In the genomic region with DNA sequence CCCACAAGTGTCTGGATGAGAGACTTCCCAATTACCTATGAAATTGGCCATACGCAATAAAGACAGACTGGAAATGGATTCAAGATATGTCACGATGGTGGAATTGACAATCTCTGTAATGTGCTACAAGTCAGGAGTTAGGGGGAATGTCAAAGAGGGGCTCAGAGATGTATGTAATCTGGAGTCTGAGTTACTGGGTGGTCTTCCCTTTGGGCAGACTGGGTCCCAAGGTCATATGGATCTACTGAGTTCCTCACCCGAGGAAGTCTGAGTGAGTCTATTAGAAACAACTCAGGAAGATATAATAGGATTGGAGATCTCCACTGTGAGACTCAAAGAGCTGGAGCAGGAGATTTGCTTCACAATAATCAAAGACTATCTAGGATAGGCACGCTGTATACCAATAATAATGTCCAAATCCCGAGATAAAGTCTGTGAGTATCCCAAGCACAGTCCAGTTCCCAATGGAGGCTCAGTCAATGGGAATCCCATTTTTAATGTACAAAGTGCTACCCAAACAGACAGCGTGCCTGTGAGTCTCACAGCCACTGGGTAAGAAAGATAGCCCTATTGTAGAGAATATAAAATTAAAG, we compare ENCODE assay signal across 18 mouse cellular contexts.
"Had no signal": no experiment of that assay in that cellular context is flagged by ENCODE, and none has a peak within 500 bp of the region (broad histone marks: within the 10 kb centered on the region; RNA-seq: fewer than 3 reads in every experiment).

No protein-coding gene starts in this region.

- H3K4me3 ChIP-seq: liver, embryonic 13.5 days; liver, embryonic 15.5 days; lung, embryonic 15.5 days; megakaryocyte, embryonic 14.5 days; neural tube, embryonic 12.5 days; stomach, embryonic 15.5 days had no signal

- H3K36me3 ChIP-seq: liver, embryonic 13.5 days; liver, embryonic 15.5 days; lung, embryonic 15.5 days; neural tube, embryonic 12.5 days; stomach, embryonic 15.5 days had no signal

- H3K9ac ChIP-seq: liver, embryonic 13.5 days; liver, embryonic 15.5 days; liver, postnatal 0 days; lung, embryonic 15.5 days; neural tube, embryonic 12.5 days; stomach, embryonic 15.5 days had no signal

- H3K4me1 ChIP-seq: liver, embryonic 13.5 days; liver, embryonic 15.5 days; lung, embryonic 15.5 days; neural tube, embryonic 12.5 days; stomach, embryonic 15.5 days had no signal

- H3K4me2 ChIP-seq: liver, embryonic 11.5 days; liver, embryonic 13.5 days; liver, embryonic 15.5 days; lung, embryonic 15.5 days; neural tube, embryonic 12.5 days; stomach, embryonic 15.5 days had no signal

- H3K27me3 ChIP-seq: liver, embryonic 13.5 days; liver, embryonic 15.5 days; lung, embryonic 15.5 days; megakaryocyte, embryonic 14.5 days; neural tube, embryonic 12.5 days; stomach, embryonic 15.5 days had no signal

- H3K27ac ChIP-seq: liver, embryonic 13.5 days; liver, embryonic 15.5 days; lung, embryonic 15.5 days; macrophage; neural tube, embryonic 12.5 days; stomach, embryonic 15.5 days; stomach, postnatal 0 days had no signal

- H3K9me3 ChIP-seq: liver, embryonic 13.5 days; liver, embryonic 15.5 days; lung, embryonic 15.5 days; megakaryocyte, embryonic 14.5 days; neural tube, embryonic 12.5 days; stomach, embryonic 15.5 days had no signal

- DNase-seq: liver, embryonic 13.5 days; liver, postnatal 0 days; lung, adult 2 months; lung, postnatal 14 days; lung, postnatal 36 days; right cerebral cortex, postnatal 14 days; thymus, adult 2 months; thymus, postnatal 25 days; thymus, postnatal 4 days had no signal

- ATAC-seq: liver, postnatal 0 days; lung, postnatal 0 days had no signal
